Mouse (Mus musculus) gastrocnemius, postnatal 36 days (tissue): ENCODE results near the gene Igfals. TPM values are rescaled to one million over a fixed set of nuclear protein-coding genes. Genes with fewer than 3 reads are reported as not detected.

Experiments used
- DNase-seq, 2 experiments: peaks; one replicate each; pipeline ENCODE4 v3.0.0; 2022
- intact Hi-C: fragments of 180-260 bp; cut with DNase I; formaldehyde crosslinking; loops from one replicate; pipeline ENCODE4 v1.15.1; 2025
- total RNA-seq, 2 experiments: library from RNA; stranded (reverse); gene quantifications; 2 replicates each; pipeline ENCODE4 v1.2.3; 2021

Igfals gene
- total RNA-seq, 2 experiments from 2014 or later: 3.3 to 3.8 TPM

- intact Hi-C loops: no loop called here
- DNase-seq: no peak
These were observed 57.4 kb downstream of the Igfals start for GRCm38 (mm10) chr17:24923246-24923645.

GRCm38 (mm10) chr17:24929506-24929905, 63.7 kb downstream of the Igfals start:
- no peak for DNase-seq
- intact Hi-C loops: no loop called here

Other genes with a start within 250 kb of the Igfals start
- 10 to 100 TPM; 74.9 to 76.8 TPM for gene Tsc2, start 233.4 kb upstream of the Igfals start, total RNA-seq
- gene Nthl1, start 233.3 kb upstream of the Igfals start, total RNA-seq: 1 to 10 TPM; 2.3 TPM
- 10 to 100 TPM; 27.1 to 36.9 TPM for gene Slc9a3r2, start 215.7 kb upstream of the Igfals start, total RNA-seq
- gene Npw, start 207.5 kb upstream of the Igfals start, total RNA-seq: not detected
- gene Zfp598, start 196.3 kb upstream of the Igfals start, total RNA-seq: 10 to 100 TPM; 18.0 to 18.5 TPM
- gene Syngr3, start 176.0 kb upstream of the Igfals start, total RNA-seq: not detected
- gene Gfer, start 169.8 kb upstream of the Igfals start, total RNA-seq: 10 to 100 TPM; 30.3 to 33.3 TPM
- 1 to 10 TPM in 1 of 2 experiments, under 1 TPM in 1; 0.47 to 1.4 TPM for gene Noxo1, start 169.8 kb upstream of the Igfals start, total RNA-seq
- gene Tbl3, start 158.3 kb upstream of the Igfals start, total RNA-seq: 10 to 100 TPM; 15.1 to 16.1 TPM
- not detected for gene Rnf151, start 147.9 kb upstream of the Igfals start, total RNA-seq
- 100 to 1,000 TPM; 500 to 582 TPM for gene Rps2, start 147.9 kb upstream of the Igfals start, total RNA-seq
- gene Ndufb10, start 141.5 kb upstream of the Igfals start, total RNA-seq: 100 to 1,000 TPM; 420 to 464 TPM
- gene Rpl3l, start 138.2 kb upstream of the Igfals start, total RNA-seq: 100 to 1,000 TPM; 743 to 791 TPM
- gene Msrb1, start 129.4 kb upstream of the Igfals start, total RNA-seq: 100 to 1,000 TPM; 192 to 205 TPM
- not detected for gene Hs3st6, start 113.0 kb upstream of the Igfals start, total RNA-seq
- not detected for gene Meiob, start 61.7 kb upstream of the Igfals start, total RNA-seq
- 10 to 100 TPM; 66.0 to 77.0 TPM for gene Hagh, start 25.9 kb upstream of the Igfals start, total RNA-seq
- gene Fahd1, start 15.6 kb upstream of the Igfals start, total RNA-seq: 10 to 100 TPM; 40.3 to 42.1 TPM
- 10 to 100 TPM; 10.0 TPM for gene Nubp2, start 20.4 kb downstream of the Igfals start, total RNA-seq
- gene Spsb3, start 20.6 kb downstream of the Igfals start, total RNA-seq: 10 to 100 TPM; 25.4 to 31.0 TPM
- gene Eme2, start 29.1 kb downstream of the Igfals start, total RNA-seq: 10 to 100 TPM in 1 of 2 experiments, 1 to 10 TPM in 1; 9.3 to 10.2 TPM
- 10 to 100 TPM; 84.6 to 90.2 TPM for gene Mrps34, start 29.1 kb downstream of the Igfals start, total RNA-seq
- 10 to 100 TPM; 10.3 to 11.7 TPM for gene Nme3, start 30.5 kb downstream of the Igfals start, total RNA-seq
- 10 to 100 TPM; 16.2 to 24.4 TPM for gene Mapk8ip3, start 71.0 kb downstream of the Igfals start, total RNA-seq
- 1 to 10 TPM; 6.2 to 6.8 TPM for gene Jpt2, start 94.7 kb downstream of the Igfals start, total RNA-seq
- gene Cramp1l, start 149.8 kb downstream of the Igfals start, total RNA-seq: 1 to 10 TPM; 5.9 to 7.1 TPM
- 1 to 10 TPM; 1.7 to 2.0 TPM for gene Ift140, start 150.1 kb downstream of the Igfals start, total RNA-seq
- 10 to 100 TPM; 10.3 to 10.7 TPM for gene Tmem204, start 217.6 kb downstream of the Igfals start, total RNA-seq
- gene Telo2, start 250.0 kb downstream of the Igfals start, total RNA-seq: 1 to 10 TPM; 4.2 to 6.1 TPM